Mouse (Mus musculus) bone marrow, adult 2 months (tissue): Measurements from ENCODE around the gene Hmx1.

ENCODE experiments used
- CTCF ChIP-seq: fragments of 200-500 bp; IDR thresholded peaks from 2 replicates; pipeline ENCODE4 v1.5.1; 2011; ENCODE audit warnings: low read length, control low read depth; ENCODE audit not compliant: control insufficient read depth, insufficient read depth
- POLR2A ChIP-seq: fragments of 200-500 bp; IDR thresholded peaks from 2 replicates; pipeline ENCODE4 v1.6.1; 2011; ENCODE audit warnings: low read depth, mild to moderate bottlenecking, control low read depth, low read length, borderline replicate concordance; ENCODE audit not compliant: control insufficient read depth

GRCm38 (mm10) chr5:35411028-35411427, 22.1 kb downstream of the Hmx1 start:
- TF ChIP-seq CTCF (no peak), POLR2A (no peak)
